Mouse (Mus musculus): ENCODE data around the gene Mllt10. TPM values are rescaled to one million over a fixed set of nuclear protein-coding genes. Genes with fewer than 3 reads are reported as not detected.

Mllt10 gene
- polyA plus RNA-seq, 1 experiment = 75.4 TPM

- 88% methylated on average over 8 of the region's 8 CpGs for WGBS
- Histone ChIP-seq H3K4me1 (replicated peaks; ENCODE audit: control insufficient read depth, insufficient read depth, low read length) (no peaks in the 10 kb centered on the region), H3K27me3 (ENCODE audit: control insufficient read depth, insufficient read depth, low read length) (no peaks in the 10 kb centered on the region), H3K4me3 (ENCODE audit: control insufficient read depth, insufficient read depth, low read length) (no peak overlapping the region), H3K27ac (ENCODE audit: control insufficient read depth, insufficient read depth, low read length) (no peak overlapping the region), H3K36me3 (ENCODE audit: control insufficient read depth, insufficient read depth, low read length) (peaks cover 6% of the 10 kb centered on the region)
- no peak for TF ChIP-seq POLR2A (IDR thresholded peaks at IDR 0.05; ENCODE audit: control insufficient read depth, extremely low read depth, insufficient read depth, low read length, poor library complexity)
- TF ChIP-seq CTCF (IDR thresholded peaks at IDR 0.05; ENCODE audit: borderline replicate concordance, control insufficient read depth, extremely low read depth, insufficient read depth, low read length, poor library complexity) = no peak
- DNase-seq = no peak
Observed at GRCm38 (mm10) chr2:18228486-18229062, 173.5 kb downstream of the Mllt10 start.

GRCm38 (mm10) chr2:18229279-18229678 is 174.2 kb downstream of the Mllt10 start:
- Histone ChIP-seq H3K27me3 (ENCODE audit: control insufficient read depth, insufficient read depth, low read length) (no peaks in the 10 kb centered on the region), H3K27ac (ENCODE audit: control insufficient read depth, insufficient read depth, low read length) (no peak overlapping the region), H3K4me1 (replicated peaks; ENCODE audit: control insufficient read depth, insufficient read depth, low read length) (no peaks in the 10 kb centered on the region), H3K36me3 (ENCODE audit: control insufficient read depth, insufficient read depth, low read length) (peaks cover 6% of the 10 kb centered on the region), H3K4me3 (ENCODE audit: control insufficient read depth, insufficient read depth, low read length) (no peak overlapping the region)
- WGBS = 90% methylated on average over 2 of the region's 2 CpGs
- no peak for TF ChIP-seq CTCF (IDR thresholded peaks at IDR 0.05; ENCODE audit: borderline replicate concordance, control insufficient read depth, extremely low read depth, insufficient read depth, low read length, poor library complexity)
- TF ChIP-seq POLR2A (IDR thresholded peaks at IDR 0.05; ENCODE audit: control insufficient read depth, extremely low read depth, insufficient read depth, low read length, poor library complexity) = no peak
- no peak for DNase-seq

GRCm38 (mm10) chr2:18231143-18231542 is 176.1 kb downstream of the Mllt10 start:
- Histone ChIP-seq H3K4me3 (ENCODE audit: control insufficient read depth, insufficient read depth, low read length) (no peak overlapping the region), H3K27me3 (ENCODE audit: control insufficient read depth, insufficient read depth, low read length) (no peaks in the 10 kb centered on the region), H3K4me1 (replicated peaks; ENCODE audit: control insufficient read depth, insufficient read depth, low read length) (no peaks in the 10 kb centered on the region), H3K27ac (ENCODE audit: control insufficient read depth, insufficient read depth, low read length) (no peak overlapping the region), H3K36me3 (ENCODE audit: control insufficient read depth, insufficient read depth, low read length) (peaks cover 6% of the 10 kb centered on the region)
- DNase-seq = no peak
- TF ChIP-seq POLR2A (IDR thresholded peaks at IDR 0.05; ENCODE audit: control insufficient read depth, extremely low read depth, insufficient read depth, low read length, poor library complexity) = no peak
- no peak for TF ChIP-seq CTCF (IDR thresholded peaks at IDR 0.05; ENCODE audit: borderline replicate concordance, control insufficient read depth, extremely low read depth, insufficient read depth, low read length, poor library complexity)
- WGBS = 90% methylated on average over 4 of the region's 4 CpGs

DNA sequence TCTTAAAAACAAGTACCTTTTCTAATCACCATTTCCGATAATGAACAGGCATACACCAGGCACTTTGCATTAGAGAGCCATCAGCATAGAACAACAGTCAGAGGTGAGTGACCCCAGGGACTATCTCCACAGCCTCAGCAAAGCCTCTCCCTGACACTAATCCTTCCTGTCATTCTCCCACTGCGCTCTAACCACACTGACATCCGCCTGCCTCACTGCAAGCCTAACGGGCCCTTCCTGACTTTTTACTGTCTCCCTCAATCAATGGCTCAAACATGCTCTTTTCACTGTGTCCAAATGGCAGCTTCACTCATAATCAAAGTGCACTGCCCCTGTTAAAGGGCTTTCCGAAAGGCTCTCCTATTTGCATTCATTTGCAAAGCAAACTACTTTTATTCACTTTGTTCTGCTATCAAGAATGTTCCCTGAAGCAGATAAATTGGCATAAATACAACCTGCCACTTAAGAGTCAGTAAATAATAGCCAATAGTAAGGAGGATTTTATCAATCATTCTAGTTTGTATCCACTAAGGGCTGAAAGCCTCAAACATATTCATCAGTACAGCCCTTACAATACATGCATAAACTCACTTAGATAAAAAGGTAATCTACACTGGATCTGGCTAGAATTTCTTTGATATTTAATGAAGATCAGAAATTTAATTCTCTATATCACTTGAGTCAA is 178.0 kb downstream of the Mllt10 start:
- no peak for DNase-seq
- TF ChIP-seq CTCF (IDR thresholded peaks at IDR 0.05; ENCODE audit: borderline replicate concordance, control insufficient read depth, extremely low read depth, insufficient read depth, low read length, poor library complexity) = no peak
- no peak for TF ChIP-seq POLR2A (IDR thresholded peaks at IDR 0.05; ENCODE audit: control insufficient read depth, extremely low read depth, insufficient read depth, low read length, poor library complexity)
- Histone ChIP-seq H3K4me1 (replicated peaks; ENCODE audit: control insufficient read depth, insufficient read depth, low read length) (no peaks in the 10 kb centered on the region), H3K36me3 (ENCODE audit: control insufficient read depth, insufficient read depth, low read length) (peaks cover 6% of the 10 kb centered on the region; the same call in 1 of the 2 replicates), H3K27me3 (ENCODE audit: control insufficient read depth, insufficient read depth, low read length) (no peaks in the 10 kb centered on the region), H3K27ac (ENCODE audit: control insufficient read depth, insufficient read depth, low read length) (no peak overlapping the region), H3K4me3 (ENCODE audit: control insufficient read depth, insufficient read depth, low read length) (no peak overlapping the region)
- 68% methylated on average over 5 of the region's 5 CpGs for WGBS

- WGBS = 96% methylated on average over 5 of the region's 5 CpGs
- DNase-seq = no peak
Observed at GRCm38 (mm10) chr2:18235524-18235923, 180.5 kb downstream of the Mllt10 start.

DNA sequence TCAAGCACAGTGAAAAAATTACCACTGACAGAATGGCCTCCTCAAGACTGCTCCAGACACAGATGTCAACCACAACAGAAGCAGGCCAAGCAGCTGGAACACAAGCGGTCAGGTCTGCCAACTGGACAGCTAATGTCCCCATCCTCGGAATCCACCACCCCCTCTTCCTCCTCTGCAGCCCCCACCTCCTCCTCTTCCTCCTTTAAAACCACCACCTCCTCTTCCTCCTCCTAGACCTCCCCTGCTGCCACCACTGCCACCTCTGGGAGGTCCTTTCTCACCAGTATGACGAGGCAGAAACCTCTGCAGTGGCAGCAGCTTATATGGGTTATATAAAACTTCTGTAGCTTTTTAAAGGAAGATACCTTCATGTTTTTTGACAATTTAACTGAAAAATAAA is 194.2 kb downstream of the Mllt10 start:
- no peak for DNase-seq
- H3K4me3 ChIP-seq (ENCODE audit: control insufficient read depth, insufficient read depth, low read length) = no peak overlapping the region

More at GRCm38 (mm10) chr2:18235524-18235923, 180.5 kb downstream of the Mllt10 start:
- Histone ChIP-seq H3K27ac (ENCODE audit: control insufficient read depth, insufficient read depth, low read length) (no peak overlapping the region), H3K4me3 (ENCODE audit: control insufficient read depth, insufficient read depth, low read length) (no peak overlapping the region), H3K36me3 (ENCODE audit: control insufficient read depth, insufficient read depth, low read length) (peaks cover 6% of the 10 kb centered on the region; the same call in 1 of the 2 replicates), H3K4me1 (replicated peaks; ENCODE audit: control insufficient read depth, insufficient read depth, low read length) (no peaks in the 10 kb centered on the region), H3K27me3 (ENCODE audit: control insufficient read depth, insufficient read depth, low read length) (no peaks in the 10 kb centered on the region)
- TF ChIP-seq POLR2A (IDR thresholded peaks at IDR 0.05; ENCODE audit: control insufficient read depth, extremely low read depth, insufficient read depth, low read length, poor library complexity) = no peak
- no peak for TF ChIP-seq CTCF (IDR thresholded peaks at IDR 0.05; ENCODE audit: borderline replicate concordance, control insufficient read depth, extremely low read depth, insufficient read depth, low read length, poor library complexity)

More for the DNA sequence above, 194.2 kb downstream of the Mllt10 start:
- no peaks in the 10 kb centered on the region for H3K27me3 ChIP-seq (ENCODE audit: control insufficient read depth, insufficient read depth, low read length)
- TF ChIP-seq POLR2A (IDR thresholded peaks at IDR 0.05; ENCODE audit: control insufficient read depth, extremely low read depth, insufficient read depth, low read length, poor library complexity) = no peak
- no peak for TF ChIP-seq CTCF (IDR thresholded peaks at IDR 0.05; ENCODE audit: borderline replicate concordance, control insufficient read depth, extremely low read depth, insufficient read depth, low read length, poor library complexity)
- no peaks in the 10 kb centered on the region for H3K4me1 ChIP-seq (replicated peaks; ENCODE audit: control insufficient read depth, insufficient read depth, low read length)
- H3K36me3 ChIP-seq (ENCODE audit: control insufficient read depth, insufficient read depth, low read length) = no peaks in the 10 kb centered on the region
- no peak overlapping the region for H3K27ac ChIP-seq (ENCODE audit: control insufficient read depth, insufficient read depth, low read length)
- WGBS = 51% methylated on average over 3 of the region's 3 CpGs

Other genes starting within 250 kb of the Mllt10 start
- gene H2al2a, start 58.3 kb upstream of the Mllt10 start, polyA plus RNA-seq (2012; rRNA removed) = not detected in 2 replicates
- gene A930004D18Rik, start 17.5 kb upstream of the Mllt10 start, polyA plus RNA-seq (2012; rRNA removed) = 0.37 and 0.75 TPM in 2 replicates
- gene Skida1, start 6.2 kb upstream of the Mllt10 start, polyA plus RNA-seq (2012; rRNA removed) = 0.38 and 0.41 TPM in 2 replicates